In the genomic region with DNA sequence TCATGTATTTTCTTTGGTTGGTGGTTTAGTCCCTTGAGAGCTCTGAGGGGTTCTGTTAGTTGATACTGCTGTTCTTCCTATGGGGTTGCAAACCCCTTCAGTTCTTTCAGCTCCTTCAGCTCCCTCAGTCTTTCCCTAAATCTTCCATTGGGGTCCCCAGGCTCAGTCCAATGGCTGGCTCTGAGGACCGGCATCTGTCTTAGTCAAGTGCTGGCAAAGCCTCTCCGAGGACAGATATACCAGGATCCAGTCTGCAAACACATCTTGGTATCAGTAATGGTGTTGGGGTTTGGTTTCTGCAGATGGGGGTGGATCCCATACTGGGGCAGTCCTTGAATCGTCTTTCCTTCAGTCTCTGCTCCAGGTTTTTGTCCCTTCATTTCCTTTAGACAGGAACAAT, we compare ENCODE assay signal across 25 mouse cellular contexts.
"Had no signal": no experiment of that assay in that cellular context is flagged by ENCODE, and none has a peak within 500 bp of the region (broad histone marks: within the 10 kb centered on the region; RNA-seq: fewer than 3 reads in every experiment).

No protein-coding gene starts in this region.

- H3K9me3 ChIP-seq: embryonic facial prominence, embryonic 10.5 days; embryonic facial prominence, embryonic 12.5 days; embryonic facial prominence, embryonic 13.5 days; embryonic facial prominence, embryonic 15.5 days; forebrain, embryonic 10.5 days; forebrain, embryonic 12.5 days; forebrain, embryonic 13.5 days; forebrain, embryonic 15.5 days had no signal

- H3K36me3 ChIP-seq: embryonic facial prominence, embryonic 10.5 days; embryonic facial prominence, embryonic 12.5 days; embryonic facial prominence, embryonic 13.5 days; embryonic facial prominence, embryonic 15.5 days; forebrain, embryonic 10.5 days; forebrain, embryonic 12.5 days; forebrain, embryonic 15.5 days had no signal

- H3K27me3 ChIP-seq: embryonic facial prominence, embryonic 12.5 days; embryonic facial prominence, embryonic 13.5 days; embryonic facial prominence, embryonic 15.5 days; forebrain, embryonic 12.5 days; forebrain, embryonic 13.5 days; forebrain, embryonic 15.5 days had no signal

- DNase-seq: cerebellum, adult 2 months; cerebellum, adult 8-10 months; cerebellum, adult 9-10 months; cerebellum, adult 9-11 months; cerebellum, postnatal 10 days; cerebellum, postnatal 14 days; cerebellum, postnatal 25 days; cerebellum, postnatal 36 days; embryo, embryonic 11 days; forebrain, postnatal 0 days; gastrocnemius, adult 2 months; gastrocnemius, postnatal 10 days; gastrocnemius, postnatal 14 days; gastrocnemius, postnatal 25 days; gastrocnemius, postnatal 36 days; heart, adult 2 months had no signal

- H3K27ac ChIP-seq: embryonic facial prominence, embryonic 10.5 days; embryonic facial prominence, embryonic 12.5 days; embryonic facial prominence, embryonic 13.5 days; embryonic facial prominence, embryonic 15.5 days; forebrain, embryonic 10.5 days; forebrain, embryonic 12.5 days; forebrain, embryonic 13.5 days; forebrain, embryonic 15.5 days; gastrocnemius, adult 2 months; heart, adult 2 months had no signal

- H3K4me3 ChIP-seq: embryonic facial prominence, embryonic 10.5 days; embryonic facial prominence, embryonic 12.5 days; embryonic facial prominence, embryonic 13.5 days; embryonic facial prominence, embryonic 15.5 days; erythroblast, embryonic 14.5 days; forebrain, embryonic 10.5 days; forebrain, embryonic 12.5 days; forebrain, embryonic 13.5 days; forebrain, embryonic 15.5 days; gastrocnemius, adult 2 months; heart, adult 2 months had no signal

- H3K4me1 ChIP-seq: embryonic facial prominence, embryonic 10.5 days; embryonic facial prominence, embryonic 12.5 days; embryonic facial prominence, embryonic 13.5 days; embryonic facial prominence, embryonic 15.5 days; forebrain, embryonic 10.5 days; forebrain, embryonic 12.5 days; forebrain, embryonic 13.5 days; forebrain, embryonic 15.5 days had no signal
